Mouse (Mus musculus) neural tube, embryonic 13.5 days (tissue): ENCODE data around the gene Maf. TPM values are rescaled to one million over a fixed set of nuclear protein-coding genes. Genes with fewer than 3 reads are reported as not detected.

Experiments used
- ATAC-seq: fragments of 200-750 bp; cut with Nextera tagmentation; 2 replicates; pipeline ENCODE4 v1.8.0; 2017; ENCODE audit warnings: low read depth, mild to moderate bottlenecking, moderate TSS enrichment, moderate library complexity
- H3K27ac ChIP-seq: fragments of 300-500 bp; sonication (generic); replicated peaks from 2 replicates; pipeline ENCODE4 v1.5.1; 2015; ENCODE audit warnings: moderate library complexity, mild to moderate bottlenecking, inconsistent platforms
- H3K27me3 ChIP-seq: fragments of 300-500 bp; sonication (generic); 2 replicates; pipeline ENCODE4 v1.6.1; 2015; ENCODE audit warnings: mild to moderate bottlenecking, inconsistent platforms
- H3K36me3 ChIP-seq: fragments of 300-500 bp; sonication (generic); 2 replicates; pipeline ENCODE4 v1.6.1; 2015; ENCODE audit warnings: mild to moderate bottlenecking, inconsistent platforms
- H3K4me1 ChIP-seq: fragments of 300-500 bp; sonication (generic); replicated peaks from 2 replicates; pipeline ENCODE4 v1.6.1; 2015; ENCODE audit warnings: inconsistent platforms
- H3K4me2 ChIP-seq: fragments of 300-500 bp; sonication (generic); 2 replicates; pipeline ENCODE4 v1.6.1; 2015; ENCODE audit warnings: inconsistent platforms, mild to moderate bottlenecking, moderate library complexity
- H3K4me3 ChIP-seq: fragments of 300-500 bp; sonication (generic); 2 replicates; pipeline ENCODE4 v1.5.1; 2015; ENCODE audit warnings: mild to moderate bottlenecking, inconsistent platforms
- H3K9ac ChIP-seq: fragments of 300-500 bp; sonication (generic); 2 replicates; pipeline ENCODE4 v1.6.1; 2015; ENCODE audit warnings: moderate library complexity, mild to moderate bottlenecking, inconsistent platforms
- H3K9me3 ChIP-seq: fragments of 300-500 bp; sonication (generic); 2 replicates; pipeline ENCODE4 v1.6.1; 2016; ENCODE audit warnings: inconsistent platforms
- WGBS: fragments of 180-500 bp; shearing (Covaris S2); methylation state at CpG from one replicate; pipeline ENCODE4 v1.1.7; 2015; 5-methylcytosine and 5-hydroxymethylcytosine counted together
- polyA plus RNA-seq: library from polyadenylated mRNA; unstranded; fragments of >200 nt; fragmentation: Nextera tagmentation; extraction: Ambion mirVana; gene quantifications from 2 replicates; pipeline ENCODE4 v1.2.1, GENCODE M21; 2015

The Maf gene
- polyA plus RNA-seq, 1 experiment from 2014 or later, result 12.1 TPM

DNA sequence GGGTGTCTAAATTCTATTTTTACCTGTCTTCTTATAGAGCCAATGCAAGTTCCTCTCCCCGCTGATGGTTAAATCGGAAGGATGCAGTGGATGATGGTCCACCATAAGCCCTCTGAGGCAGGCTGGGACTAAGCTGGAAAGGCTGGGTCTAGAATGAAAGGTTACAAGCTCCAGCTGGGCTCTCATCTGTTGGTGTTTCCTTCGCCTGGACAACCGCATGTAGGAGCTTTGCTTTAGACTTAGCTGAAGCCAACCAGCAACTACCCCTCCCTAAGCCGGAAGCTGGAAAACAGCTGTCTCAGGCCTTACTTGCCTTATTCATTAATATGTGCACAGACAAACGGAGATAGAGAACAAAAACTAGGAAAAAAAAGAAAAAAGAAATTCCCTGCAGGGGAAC lies 70.8 kb downstream of the Maf start:
- ATAC-seq, result no peak
- no peak overlapping the region for H3K9ac ChIP-seq
- H3K4me1 ChIP-seq, result no peaks in the 10 kb centered on the region
- no peak overlapping the region for H3K4me2 ChIP-seq
- H3K4me3 ChIP-seq, result no peak overlapping the region
- H3K27ac ChIP-seq, result no peak overlapping the region
- H3K36me3 ChIP-seq, result no peaks in the 10 kb centered on the region
- 85% methylated on average over 6 of the region's 6 CpGs for WGBS
- H3K9me3 ChIP-seq, result no peaks in the 10 kb centered on the region
- no peaks in the 10 kb centered on the region for H3K27me3 ChIP-seq
